Mouse (Mus musculus): ENCODE data around the gene Adam17. TPM values are rescaled to one million over a fixed set of nuclear protein-coding genes. Genes with fewer than 3 reads are reported as not detected.

Gene Adam17
- polyA plus RNA-seq, 1 experiment from 2014 or later, result 28.4 TPM

- Histone ChIP-seq H3K9me3 (ENCODE audit: control insufficient read depth, low read length) (no peaks in the 10 kb centered on the region), H3K27ac (ENCODE audit: low read length) (peak overlapping the region; percentile 16; the same call in 1 of the 2 replicates), H3K27me3 (replicated peaks; ENCODE audit: control insufficient read depth, insufficient read depth, low read length) (no peaks in the 10 kb centered on the region), H3K4me2 (ENCODE audit: low read depth, low read length) (no peak overlapping the region), H3K36me3 (ENCODE audit: control insufficient read depth, insufficient read depth, low read length) (peaks cover 23% of the 10 kb centered on the region), H3K4me3 (ENCODE audit: low read length) (no peak overlapping the region), H3K9ac (ENCODE audit: low read depth, low read length) (no peak overlapping the region), H3K4me1 (ENCODE audit: control insufficient read depth, insufficient read depth, low read length) (no peaks in the 10 kb centered on the region)
- ATAC-seq, result peak; percentile 83
- 47% methylated on average over 5 of the region's 5 CpGs for WGBS
Observed at GRCm38 (mm10) chr12:21302361-21302783, 71.1 kb downstream of the Adam17 start.

DNA sequence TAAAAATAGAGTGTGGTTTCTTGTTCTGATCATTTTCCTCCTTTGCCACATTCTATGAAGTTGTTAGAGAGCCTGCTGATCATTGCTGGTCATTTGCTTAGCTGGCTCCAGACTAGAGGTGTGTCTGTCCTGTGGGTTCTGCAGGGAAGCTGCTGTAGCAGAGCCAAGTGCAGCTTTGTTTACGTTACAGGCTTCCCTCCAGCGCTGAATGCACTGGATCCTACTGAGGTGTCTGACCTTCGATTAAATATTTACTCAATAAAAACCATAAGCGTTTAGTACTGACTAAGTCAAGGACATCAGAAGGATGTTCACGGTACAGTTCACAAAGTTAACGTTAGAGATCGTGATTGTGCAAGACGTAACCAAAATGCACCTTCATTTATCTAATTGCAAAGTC, 71.5 kb downstream of the Adam17 start:
- WGBS, result 29% methylated on average over 8 of the region's 8 CpGs
- H3K4me1 ChIP-seq (ENCODE audit: control insufficient read depth, insufficient read depth, low read length), result no peaks in the 10 kb centered on the region
- H3K4me3 ChIP-seq (ENCODE audit: low read length), result no peak overlapping the region
- ATAC-seq, result peak; percentile 45; the same call in 1 of the 2 replicates
- no peaks in the 10 kb centered on the region for H3K27me3 ChIP-seq (replicated peaks; ENCODE audit: control insufficient read depth, insufficient read depth, low read length)
- H3K27ac ChIP-seq (ENCODE audit: low read length), result peak overlapping the region; percentile 16; the same call in 1 of the 2 replicates
- peaks cover 20% of the 10 kb centered on the region for H3K36me3 ChIP-seq (ENCODE audit: control insufficient read depth, insufficient read depth, low read length)
- H3K4me2 ChIP-seq (ENCODE audit: low read depth, low read length), result no peak overlapping the region
- no peak overlapping the region for H3K9ac ChIP-seq (ENCODE audit: low read depth, low read length)
- no peaks in the 10 kb centered on the region for H3K9me3 ChIP-seq (ENCODE audit: control insufficient read depth, low read length)

DNA sequence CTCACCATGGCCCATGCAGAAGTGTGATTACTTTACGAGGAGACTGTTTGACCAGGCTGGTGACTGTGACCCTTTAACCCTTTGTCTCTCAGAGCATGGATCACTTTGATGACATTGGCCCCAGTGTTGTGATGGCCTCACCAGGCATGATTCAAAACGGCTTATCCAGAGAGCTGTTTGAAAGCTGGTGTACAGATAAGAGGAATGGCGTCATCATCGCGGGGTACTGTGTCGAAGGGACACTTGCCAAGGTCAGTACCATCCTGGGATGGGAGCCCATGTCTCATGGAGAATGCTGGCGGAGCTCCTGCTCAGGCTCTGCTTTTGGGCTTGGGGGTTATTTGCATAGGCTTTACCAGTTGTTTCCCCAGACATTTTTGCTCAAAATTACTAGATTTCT, 72.1 kb downstream of the Adam17 start:
- Histone ChIP-seq H3K36me3 (ENCODE audit: control insufficient read depth, insufficient read depth, low read length) (peaks cover 20% of the 10 kb centered on the region), H3K27ac (ENCODE audit: low read length) (no peak overlapping the region), H3K4me2 (ENCODE audit: low read depth, low read length) (no peak overlapping the region), H3K4me3 (ENCODE audit: low read length) (no peak overlapping the region), H3K9me3 (ENCODE audit: control insufficient read depth, low read length) (no peaks in the 10 kb centered on the region), H3K4me1 (ENCODE audit: control insufficient read depth, insufficient read depth, low read length) (no peaks in the 10 kb centered on the region), H3K9ac (ENCODE audit: low read depth, low read length) (no peak overlapping the region), H3K27me3 (replicated peaks; ENCODE audit: control insufficient read depth, insufficient read depth, low read length) (no peaks in the 10 kb centered on the region)
- no peak for ATAC-seq
- WGBS, result 79% methylated on average over 7 of the region's 7 CpGs

DNA sequence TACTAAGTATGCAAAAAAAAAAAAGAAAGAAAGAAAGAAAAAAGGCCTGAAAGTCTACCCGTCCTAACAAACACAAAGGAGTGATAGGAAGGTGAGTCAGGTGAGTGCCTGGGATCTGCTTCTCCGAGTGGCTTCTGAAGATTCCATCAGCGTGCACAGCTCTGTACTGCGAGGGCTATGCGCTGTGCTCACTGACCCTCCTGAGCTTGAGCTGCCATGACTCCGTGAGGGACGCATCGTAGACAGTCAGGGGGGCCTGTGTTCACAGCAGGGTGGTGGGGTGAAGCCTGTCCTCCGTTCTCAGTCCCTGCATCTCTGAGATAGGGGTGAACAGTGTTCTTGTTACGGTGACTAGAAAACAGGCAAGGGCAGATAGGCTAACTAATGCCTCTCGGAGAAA, 74.6 kb downstream of the Adam17 start:
- no peaks in the 10 kb centered on the region for H3K4me1 ChIP-seq (ENCODE audit: control insufficient read depth, insufficient read depth, low read length)
- whole genome bisulfite sequencing, result 93% methylated on average over 11 of the region's 11 CpGs
- no peaks in the 10 kb centered on the region for H3K9me3 ChIP-seq (ENCODE audit: control insufficient read depth, low read length)
- H3K36me3 ChIP-seq (ENCODE audit: control insufficient read depth, insufficient read depth, low read length), result peaks cover 24% of the 10 kb centered on the region
- no peak for ATAC-seq
- H3K9ac ChIP-seq (ENCODE audit: low read depth, low read length), result no peak overlapping the region
- no peak overlapping the region for H3K27ac ChIP-seq (ENCODE audit: low read length)
- H3K27me3 ChIP-seq (replicated peaks; ENCODE audit: control insufficient read depth, insufficient read depth, low read length), result no peaks in the 10 kb centered on the region
- no peak overlapping the region for H3K4me2 ChIP-seq (ENCODE audit: low read depth, low read length)
- no peak overlapping the region for H3K4me3 ChIP-seq (ENCODE audit: low read length)

GRCm38 (mm10) chr12:21289651-21290050, 83.8 kb downstream of the Adam17 start:
- 63% methylated on average over 6 of the region's 6 CpGs for WGBS

DNA sequence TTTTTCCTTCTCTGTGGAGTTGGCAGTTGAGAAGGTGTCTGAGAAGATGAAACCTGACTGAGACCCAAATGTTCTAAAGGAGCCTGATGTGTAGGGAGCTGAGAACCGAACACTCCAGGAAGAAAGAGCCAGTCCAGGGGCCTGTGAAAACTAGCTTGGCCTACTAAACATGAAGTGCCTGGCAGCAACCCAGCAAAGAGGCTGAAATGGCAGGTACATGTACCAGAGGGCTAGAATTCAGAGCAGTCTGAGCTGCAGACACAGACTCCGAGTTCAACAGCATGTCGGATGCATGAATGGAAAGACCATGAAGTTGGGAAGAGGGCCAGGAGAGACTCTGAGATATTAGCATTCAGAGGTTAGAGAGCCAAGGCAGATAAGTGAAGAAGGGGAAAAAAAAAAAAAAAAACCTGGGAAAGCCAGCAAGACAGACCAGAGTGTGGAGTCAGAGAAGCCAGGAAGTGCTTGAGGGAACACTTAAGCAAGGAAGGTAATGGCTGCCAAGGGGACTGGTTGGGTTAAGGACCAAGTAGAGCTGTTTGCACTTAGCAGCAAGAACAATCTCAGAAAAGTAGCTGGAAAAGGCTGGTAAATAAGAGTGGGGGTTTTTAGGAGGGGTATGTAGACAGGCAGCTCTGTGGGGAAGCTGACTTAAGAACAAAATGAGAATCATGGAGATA, 84.6 kb downstream of the Adam17 start:
- no peak overlapping the region for H3K9ac ChIP-seq (ENCODE audit: low read depth, low read length)
- no peaks in the 10 kb centered on the region for H3K27me3 ChIP-seq (replicated peaks; ENCODE audit: control insufficient read depth, insufficient read depth, low read length)
- H3K4me3 ChIP-seq (ENCODE audit: low read length), result no peak overlapping the region
- no peaks in the 10 kb centered on the region for H3K9me3 ChIP-seq (ENCODE audit: control insufficient read depth, low read length)
- WGBS, result 95% methylated on average over 3 of the region's 3 CpGs
- ATAC-seq, result no peak
- H3K36me3 ChIP-seq (ENCODE audit: control insufficient read depth, insufficient read depth, low read length), result peaks cover 9% of the 10 kb centered on the region; the same call in 1 of the 2 replicates
- no peak overlapping the region for H3K4me2 ChIP-seq (ENCODE audit: low read depth, low read length)
- peaks cover 7% of the 10 kb centered on the region for H3K4me1 ChIP-seq (ENCODE audit: control insufficient read depth, insufficient read depth, low read length)
- H3K27ac ChIP-seq (ENCODE audit: low read length), result no peak overlapping the region

More at GRCm38 (mm10) chr12:21289651-21290050, 83.8 kb downstream of the Adam17 start:
- peaks cover 7% of the 10 kb centered on the region for H3K4me1 ChIP-seq (ENCODE audit: control insufficient read depth, insufficient read depth, low read length)
- H3K9ac ChIP-seq (ENCODE audit: low read depth, low read length), result no peak overlapping the region
- no peak overlapping the region for H3K4me3 ChIP-seq (ENCODE audit: low read length)
- no peak overlapping the region for H3K4me2 ChIP-seq (ENCODE audit: low read depth, low read length)
- H3K27me3 ChIP-seq (replicated peaks; ENCODE audit: control insufficient read depth, insufficient read depth, low read length), result no peaks in the 10 kb centered on the region
- H3K27ac ChIP-seq (ENCODE audit: low read length), result no peak overlapping the region
- H3K36me3 ChIP-seq (ENCODE audit: control insufficient read depth, insufficient read depth, low read length), result peaks cover 15% of the 10 kb centered on the region
- ATAC-seq, result no peak
- H3K9me3 ChIP-seq (ENCODE audit: control insufficient read depth, low read length), result no peaks in the 10 kb centered on the region

- peak overlapping the region; percentile 92 for H3K27ac ChIP-seq (ENCODE audit: low read length)
- 27% methylated on average over 18 of the region's 18 CpGs for WGBS
- H3K9ac ChIP-seq (ENCODE audit: low read depth, low read length), result peak overlapping the region; percentile 93
- peak; percentile 49 for ATAC-seq
- H3K9me3 ChIP-seq (ENCODE audit: control insufficient read depth, low read length), result no peaks in the 10 kb centered on the region
- peaks cover 4% of the 10 kb centered on the region; the same call in 1 of the 2 replicates for H3K36me3 ChIP-seq (ENCODE audit: control insufficient read depth, insufficient read depth, low read length)
- H3K4me3 ChIP-seq (ENCODE audit: low read length), result peak overlapping the region; percentile 93
- H3K27me3 ChIP-seq (replicated peaks; ENCODE audit: control insufficient read depth, insufficient read depth, low read length), result no peaks in the 10 kb centered on the region
- peak overlapping the region; percentile 66 for H3K4me2 ChIP-seq (ENCODE audit: low read depth, low read length)
- H3K4me1 ChIP-seq (ENCODE audit: control insufficient read depth, insufficient read depth, low read length), result peaks cover 7% of the 10 kb centered on the region
Observed at GRCm38 (mm10) chr12:21286712-21287650, 86.5 kb downstream of the Adam17 start.

GRCm38 (mm10) chr12:21286243-21286622, 87.2 kb downstream of the Adam17 start, which contains the start of gene Itgb1bp1:
Itgb1bp1 (minus strand) TSS chr12:21286284.
- under 1% methylated on average over 28 of the region's 28 CpGs for WGBS
- no peaks in the 10 kb centered on the region for H3K9me3 ChIP-seq (ENCODE audit: control insufficient read depth, low read length)
- peak within 1 kb of the TSS; percentile 93 for H3K9ac ChIP-seq (ENCODE audit: low read depth, low read length)
- H3K27ac ChIP-seq (ENCODE audit: low read length), result peak within 1 kb of the TSS; percentile 92
- peaks cover 7% of the 10 kb centered on the region for H3K4me1 ChIP-seq (ENCODE audit: control insufficient read depth, insufficient read depth, low read length)
- no peaks in the 10 kb centered on the region for H3K36me3 ChIP-seq (ENCODE audit: control insufficient read depth, insufficient read depth, low read length)
- ATAC-seq, result peak; percentile 97
- H3K27me3 ChIP-seq (replicated peaks; ENCODE audit: control insufficient read depth, insufficient read depth, low read length), result no peaks in the 10 kb centered on the region
- peak within 1 kb of the TSS; percentile 93 for H3K4me3 ChIP-seq (ENCODE audit: low read length)
- H3K4me2 ChIP-seq (ENCODE audit: low read depth, low read length), result peak within 1 kb of the TSS; percentile 69

DNA sequence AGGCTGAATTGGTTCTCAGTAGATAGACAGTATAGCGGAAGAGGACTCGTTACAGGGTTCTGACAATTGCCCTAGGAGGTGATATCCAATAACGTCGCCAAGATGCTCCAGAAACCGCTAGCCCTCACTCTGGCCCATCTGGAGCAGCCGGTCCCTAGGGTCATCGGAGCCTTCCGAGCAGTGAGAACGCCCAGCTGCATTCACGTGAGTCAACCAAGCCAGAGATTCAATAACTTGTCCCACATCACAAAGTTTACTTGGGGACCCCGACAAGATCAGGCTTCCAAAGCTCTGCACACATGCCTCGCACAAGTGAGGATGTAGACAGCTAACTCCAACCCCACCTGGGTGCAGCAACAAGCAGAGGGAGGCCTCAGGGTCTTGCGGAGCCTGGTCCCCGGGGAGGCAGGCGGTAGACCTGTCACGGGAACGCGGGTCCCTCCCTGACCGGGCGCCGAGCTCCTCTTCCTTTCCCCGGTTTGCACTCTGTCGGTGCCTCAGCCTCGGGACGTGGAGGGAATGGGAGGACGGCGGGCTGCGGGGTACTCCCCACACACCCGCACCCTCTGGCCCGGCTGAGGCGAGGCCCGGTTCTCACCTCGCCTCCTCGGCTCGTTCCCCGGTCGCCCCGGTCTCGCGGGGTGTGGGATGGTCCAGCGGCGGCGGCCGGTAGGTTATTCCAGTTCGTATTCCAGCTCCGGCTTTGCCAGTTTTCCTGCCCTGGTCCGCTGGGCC, 87.8 kb downstream of the Adam17 start:
- Histone ChIP-seq H3K9ac (ENCODE audit: low read depth, low read length) (peak overlapping the region; percentile 90), H3K9me3 (ENCODE audit: control insufficient read depth, low read length) (no peaks in the 10 kb centered on the region), H3K4me2 (ENCODE audit: low read depth, low read length) (peak overlapping the region; percentile 69), H3K4me3 (ENCODE audit: low read length) (peak overlapping the region; percentile 93), H3K27me3 (replicated peaks; ENCODE audit: control insufficient read depth, insufficient read depth, low read length) (no peaks in the 10 kb centered on the region), H3K4me1 (ENCODE audit: control insufficient read depth, insufficient read depth, low read length) (peaks cover 7% of the 10 kb centered on the region), H3K27ac (ENCODE audit: low read length) (peak overlapping the region; percentile 74), H3K36me3 (ENCODE audit: control insufficient read depth, insufficient read depth, low read length) (no peaks in the 10 kb centered on the region)
- peak; percentile 87 for ATAC-seq
- under 1% methylated on average over 47 of the region's 47 CpGs for WGBS

Measured in intestine, embryonic 16.5 days (tissue).